Mouse (Mus musculus) CH12.LX (cell line): ENCODE results near the gene Ogn.

Experiments used
- CHD1 ChIP-seq: IDR thresholded peaks from 2 replicates; pipeline ENCODE4 v1.6.1; 2012; ENCODE audit warnings: low read depth, low read length, improper control_type of control experiment, inconsistent platforms
- CTCF ChIP-seq, 2 experiments: IDR thresholded peaks in 1 of 2; conservative IDR thresholded peaks in 1 of 2; 2 replicates each; pipeline ENCODE4 v1.5.1; 2011 to 2012; ENCODE audit warnings: low read depth in 2 of 2, low read length in 2 of 2, improper control_type of control experiment in 1 of 2, inconsistent platforms in 1 of 2, mild to moderate bottlenecking in 1 of 2, moderate library complexity in 1 of 2
- EP300 ChIP-seq: IDR thresholded peaks from 2 replicates; pipeline ENCODE4 v1.6.1; 2011; ENCODE audit warnings: low read length, improper control_type of control experiment
- MAX ChIP-seq: IDR thresholded peaks from 2 replicates; pipeline ENCODE4 v1.6.1; 2011; ENCODE audit warnings: low read length, improper control_type of control experiment
- MAZ ChIP-seq: IDR thresholded peaks from 2 replicates; pipeline ENCODE4 v1.6.1; 2012; ENCODE audit warnings: low read depth, mild to moderate bottlenecking, inconsistent platforms, low read length, improper control_type of control experiment, moderate library complexity
- POLR2A ChIP-seq: IDR thresholded peaks from 2 replicates; pipeline ENCODE4 v1.6.1; 2011; ENCODE audit warnings: low read depth, mild to moderate bottlenecking, improper control_type of control experiment, low read length
- POLR2AphosphoS2 ChIP-seq: IDR thresholded peaks from 2 replicates; pipeline ENCODE4 v1.6.1; 2011; ENCODE audit warnings: low read depth, low read length, improper control_type of control experiment
- TBP ChIP-seq: conservative IDR thresholded peaks from 2 replicates; pipeline ENCODE4 v1.6.1; 2011; ENCODE audit warnings: low read depth, low read length, improper control_type of control experiment
- UBTF ChIP-seq: IDR thresholded peaks from 2 replicates; pipeline ENCODE4 v1.6.1; 2012; ENCODE audit warnings: low read depth, mild to moderate bottlenecking, inconsistent platforms, low read length, improper control_type of control experiment, moderate library complexity
- USF1 ChIP-seq: IDR thresholded peaks from 2 replicates; pipeline ENCODE4 v1.6.1; 2014; ENCODE audit warnings: low read depth, mild to moderate bottlenecking, inconsistent platforms, low read length, improper control_type of control experiment
- ZC3H11A ChIP-seq: IDR thresholded peaks from 2 replicates; pipeline ENCODE4 v1.6.1; 2012; ENCODE audit warnings: low read depth, mild to moderate bottlenecking, inconsistent platforms, low read length, improper control_type of control experiment
- ZMIZ1 ChIP-seq: IDR thresholded peaks from 2 replicates; pipeline ENCODE4 v1.6.1; 2012; ENCODE audit warnings: low read depth, mild to moderate bottlenecking, inconsistent platforms, low read length, improper control_type of control experiment
- ZNF384 ChIP-seq: IDR thresholded peaks from 2 replicates; pipeline ENCODE4 v1.6.1; 2012; ENCODE audit warnings: low read depth, low read length, improper control_type of control experiment, inconsistent platforms

DNA sequence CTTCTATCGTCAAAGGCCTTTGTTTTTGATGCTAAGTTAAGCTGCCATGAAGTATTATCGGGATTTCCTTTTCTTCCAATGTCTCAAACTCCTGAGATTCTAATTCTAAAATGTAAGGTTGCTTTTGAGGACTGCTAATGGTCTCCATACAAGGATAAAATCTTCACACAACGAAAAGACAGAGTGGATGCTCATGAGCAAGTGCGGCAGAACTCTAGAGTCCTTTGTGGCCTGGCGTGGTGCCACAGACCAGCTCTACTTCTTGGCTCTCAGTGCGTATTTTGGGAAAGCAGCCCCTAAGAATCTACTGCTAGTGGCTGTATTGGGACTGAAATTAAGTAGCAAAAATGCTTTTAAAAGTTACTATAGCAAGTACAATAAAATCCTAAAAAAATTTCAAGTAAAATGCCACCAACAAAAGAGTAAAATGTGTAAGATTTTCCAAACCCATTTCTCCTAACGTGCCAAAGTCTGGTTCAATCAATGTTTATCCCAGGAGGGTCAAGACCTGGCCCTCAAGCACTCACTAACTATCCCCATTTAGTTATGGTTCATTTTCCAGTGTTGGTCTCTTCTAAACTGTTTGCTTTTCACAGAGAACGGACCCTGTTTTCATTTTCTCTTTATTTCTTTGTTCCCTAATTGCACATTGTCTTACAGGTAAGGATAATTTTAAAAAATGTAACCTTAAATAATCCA lies 23.4 kb upstream of the Ogn start:
- no peak for TF ChIP-seq EP300
- TF ChIP-seq POLR2AphosphoS2, result no peak
- TF ChIP-seq CTCF (conservative IDR thresholded peaks at IDR 0.05 in 1 of 2, IDR thresholded peaks at IDR 0.05 in 1 of 2; ENCODE audit: low read depth in 2 of 2, low read length in 2 of 2), result no peak
- TF ChIP-seq ZC3H11A, result no peak
- TF ChIP-seq CHD1, result no peak
- no peak for TF ChIP-seq MAX
- no peak for TF ChIP-seq POLR2A
- TF ChIP-seq ZMIZ1, result no peak
- no peak for TF ChIP-seq USF1
- no peak for TF ChIP-seq TBP
- no peak for TF ChIP-seq MAZ
- no peak for TF ChIP-seq ZNF384
- TF ChIP-seq UBTF, result no peak
